Mouse (Mus musculus) heart, adult 2 months (tissue): ENCODE measurements around the gene Zfp457.

ENCODE experiments used
- CTCF ChIP-seq: fragments of 200-600 bp; IDR thresholded peaks from 2 replicates; pipeline ENCODE4 v1.8.1; 2022; ENCODE audit warnings: antibody characterized with exemption, mild to moderate bottlenecking, moderate library complexity
- EP300 ChIP-seq: fragments of 200-500 bp; IDR thresholded peaks from 2 replicates; pipeline ENCODE4 v1.6.1; 2011; ENCODE audit warnings: low read depth, low read length, control low read depth; ENCODE audit not compliant: insufficient read depth

DNA sequence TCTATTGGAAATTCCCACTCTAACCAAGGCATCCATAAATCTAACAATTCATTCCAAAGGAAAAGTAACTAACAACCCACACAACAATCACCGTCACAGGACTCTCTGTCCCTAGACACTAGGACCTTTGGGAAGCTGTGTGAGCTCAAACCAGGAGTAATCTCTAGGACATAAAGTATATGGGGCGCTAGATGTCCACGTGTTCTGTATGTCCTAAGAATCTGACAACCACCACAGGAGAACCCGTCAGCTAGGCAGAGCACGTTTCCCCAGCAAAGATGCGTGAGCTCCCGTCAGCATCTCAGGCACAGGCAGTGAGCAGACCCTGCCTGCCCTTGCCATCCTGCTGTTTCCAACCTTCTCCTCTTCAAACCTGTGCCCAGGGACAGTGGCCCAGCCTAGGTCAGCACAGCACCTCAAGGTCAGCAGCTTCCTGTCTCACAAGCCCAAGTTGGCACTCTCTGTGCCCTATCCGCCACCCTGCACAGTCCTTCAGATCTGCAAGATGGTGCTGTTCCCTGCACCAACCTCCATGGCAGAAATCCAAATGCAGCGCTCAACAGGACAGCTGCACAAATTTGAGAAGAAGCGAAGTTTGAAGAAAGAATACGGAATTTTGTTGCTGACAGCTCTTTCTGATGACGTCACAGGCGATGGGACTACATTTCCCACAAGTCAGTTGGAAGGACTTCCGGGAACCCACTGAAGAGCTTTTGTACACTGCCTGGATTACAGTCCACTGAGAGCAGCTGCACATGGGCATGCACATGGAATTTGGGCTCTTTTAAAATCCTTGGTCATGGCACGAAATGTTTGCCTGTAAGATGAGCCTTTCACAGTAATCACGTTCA lies at the start of gene Zfp457:
- TF ChIP-seq CTCF (no peak), EP300 (no peak)
